Mouse (Mus musculus) gastrocnemius, adult 2 months (tissue): ENCODE data around the gene Olfr1412. TPM values are rescaled to one million over a fixed set of nuclear protein-coding genes. Genes with fewer than 3 reads are reported as not detected.

Experiments
- DNase-seq: peaks from one replicate; pipeline ENCODE4 v3.0.0; 2022
- H3K27ac ChIP-seq: fragments of 200-600 bp; 2 replicates; pipeline ENCODE4 v1.8.1; 2022; ENCODE audit warnings: mild to moderate bottlenecking
- H3K4me3 ChIP-seq: fragments of 200-600 bp; 2 replicates; pipeline ENCODE4 v1.8.1; 2022; ENCODE audit warnings: mild to moderate bottlenecking, moderate library complexity
- CTCF ChIP-seq: fragments of 200-600 bp; IDR thresholded peaks from 2 replicates; pipeline ENCODE4 v1.8.1; 2022; ENCODE audit warnings: antibody characterized with exemption, mild to moderate bottlenecking, moderate library complexity
- intact Hi-C: fragments of 180-260 bp; cut with DNase I; formaldehyde crosslinking; loops from one replicate; pipeline ENCODE4 v1.15.1; 2025
- long read RNA-seq, 2 experiments: library from polyadenylated mRNA; stranded (forward); transcript quantifications; one replicate each; pipeline ENCODE4 v2.0.0; 2021
- total RNA-seq, 2 experiments: library from RNA; stranded (reverse); gene quantifications; 2 replicates each; pipeline ENCODE4 v1.2.3; 2021

Gene Olfr1412
- total RNA-seq = not detected
- long read RNA-seq, experiment 1 = 0 reads
- long read RNA-seq, experiment 2 = 0 reads

DNA sequence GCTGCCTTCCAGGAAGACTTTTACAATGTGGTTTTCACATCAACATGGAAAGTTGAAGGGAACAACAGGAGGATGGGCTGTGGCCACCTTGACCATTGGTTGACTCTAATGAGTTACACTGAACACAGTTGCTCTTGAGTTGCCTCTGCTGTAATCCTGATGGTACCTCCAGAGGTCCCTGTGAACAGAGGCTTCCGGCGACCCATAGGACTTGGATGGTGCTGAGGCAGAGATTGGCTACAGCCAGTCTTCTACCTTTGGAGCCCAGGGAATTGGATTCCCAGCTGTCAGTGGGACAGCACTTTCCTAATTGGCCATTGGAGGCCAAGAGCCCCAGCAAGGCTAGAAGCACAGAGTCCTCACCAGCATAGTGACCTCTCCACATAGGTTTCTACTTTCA lies at the start of gene Olfr1412:
Gene Olfr1412 (plus strand): TSS at position 301 of the 400 bp plus-strand sequence.
- Histone ChIP-seq H3K27ac (no peak within 1 kb of the TSS), H3K4me3 (no peak within 1 kb of the TSS)
- no peak for DNase-seq
- intact Hi-C loops = no loop called here
- TF ChIP-seq CTCF = no peak

DNA sequence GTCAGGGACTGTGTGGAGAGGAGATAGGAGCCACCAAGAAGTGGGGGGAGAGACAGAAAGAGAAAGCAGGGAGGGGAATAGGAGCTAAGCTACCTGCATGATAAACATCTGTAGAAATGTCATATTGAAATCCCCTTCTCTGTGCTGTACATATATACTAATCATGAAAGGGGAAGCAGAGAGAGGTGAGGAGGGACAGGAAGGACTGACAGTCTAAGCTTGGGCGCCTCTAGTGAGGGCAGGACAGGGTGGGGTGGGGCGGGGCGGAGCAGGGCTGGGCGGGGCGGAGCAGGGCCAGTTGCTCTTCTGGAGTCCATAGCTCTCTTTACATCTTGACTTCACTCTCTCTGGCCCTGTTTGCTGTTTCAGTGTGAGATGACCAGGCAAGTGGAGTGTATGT lies 48.6 kb upstream of the Olfr1412 start:
- no peak for DNase-seq
- H3K27ac ChIP-seq = no peak overlapping the region
- TF ChIP-seq CTCF = no peak
- intact Hi-C loops = no loop called here
- H3K4me3 ChIP-seq = no peak overlapping the region

DNA sequence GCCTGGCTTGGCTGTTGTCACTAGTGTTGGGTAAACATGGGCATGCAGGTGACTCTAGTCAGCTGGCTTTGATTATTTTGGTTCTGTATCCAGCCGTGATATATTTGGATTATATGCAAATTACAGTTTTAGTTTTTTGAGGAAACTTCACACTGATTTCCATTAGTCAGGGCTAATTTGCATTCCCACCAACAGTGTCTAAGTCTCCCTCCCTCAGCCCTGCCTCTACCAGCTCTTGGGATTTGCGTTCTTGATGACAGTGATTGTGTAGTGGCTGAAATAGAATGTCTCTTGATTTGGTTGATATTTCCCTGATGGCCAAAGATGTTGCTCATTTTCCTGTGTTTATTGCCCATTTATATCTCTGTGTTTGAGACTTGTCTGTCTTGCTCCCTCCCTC lies 46.5 kb upstream of the Olfr1412 start:
- TF ChIP-seq CTCF = no peak
- H3K4me3 ChIP-seq = no peak overlapping the region
- no peak overlapping the region for H3K27ac ChIP-seq
- intact Hi-C loops = no loop called here
- DNase-seq = no peak

DNA sequence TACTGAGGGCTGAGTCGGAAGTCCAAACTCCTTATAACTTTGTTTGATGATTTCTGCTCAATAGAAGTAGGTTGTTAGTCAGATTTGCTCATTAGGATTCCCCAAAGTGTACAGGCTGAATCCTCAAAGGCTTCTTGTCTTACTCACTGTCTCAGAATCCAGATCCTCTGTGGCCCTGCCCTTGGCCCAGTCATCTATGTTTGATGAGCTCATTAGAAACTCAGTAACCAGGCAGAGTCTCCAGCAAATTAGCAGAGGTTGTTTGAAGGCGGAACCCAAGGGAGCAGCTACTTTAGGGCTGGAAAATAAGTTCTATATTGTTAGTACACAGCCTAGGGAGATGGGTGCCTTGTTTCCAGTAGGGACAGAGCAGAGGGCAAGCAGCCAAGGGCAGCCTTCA lies 39.6 kb upstream of the Olfr1412 start:
- H3K27ac ChIP-seq = no peak overlapping the region
- no peak for DNase-seq
- no peak for TF ChIP-seq CTCF
- H3K4me3 ChIP-seq = no peak overlapping the region
- intact Hi-C loops = no loop called here

DNA sequence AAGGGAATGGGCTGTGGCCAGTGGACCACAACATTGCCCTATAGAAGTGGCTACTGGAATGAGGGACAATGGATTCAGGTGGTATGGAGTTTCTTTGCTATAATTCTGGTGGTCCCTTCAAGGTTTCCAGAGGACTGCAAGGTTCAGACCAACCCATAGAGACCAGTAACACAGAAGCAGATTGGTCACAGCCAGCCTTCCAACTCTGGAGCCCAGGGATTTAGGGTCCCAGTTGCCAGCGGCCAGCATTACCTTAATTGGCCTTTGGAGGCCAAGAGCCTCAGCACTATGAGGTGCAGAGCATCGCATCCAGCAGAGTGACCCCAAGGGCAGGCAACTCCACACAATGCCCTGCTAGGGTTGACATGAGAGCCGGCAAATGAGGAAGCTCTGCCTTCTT lies 14.6 kb upstream of the Olfr1412 start, which contains the start of gene Olfr1413:
Gene Olfr1413 (plus strand): TSS at position 301 of the 400 bp plus-strand sequence.
- Histone ChIP-seq H3K4me3 (no peak within 1 kb of the TSS), H3K27ac (no peak within 1 kb of the TSS)
- no peak for TF ChIP-seq CTCF
- intact Hi-C loops = no loop called here
- no peak for DNase-seq

DNA sequence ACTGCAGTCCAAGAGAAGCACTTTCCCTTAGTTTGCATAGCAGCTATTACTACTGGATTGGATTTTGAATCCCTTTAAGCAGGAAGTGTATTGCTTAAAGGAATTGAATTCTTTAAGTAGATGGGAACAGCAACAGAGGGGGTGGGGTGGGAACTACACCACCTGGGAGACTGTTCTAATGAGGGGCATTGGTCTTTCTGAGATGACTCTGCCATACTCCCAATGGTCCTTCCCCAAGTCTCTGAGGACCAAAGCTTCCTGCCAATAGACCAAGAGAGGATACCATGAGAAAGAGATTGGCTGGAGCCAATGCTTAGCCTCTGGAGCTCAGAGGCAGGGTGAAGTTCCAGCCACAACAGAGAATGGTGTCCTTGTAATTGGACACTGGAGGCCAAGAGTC lies 8.5 kb downstream of the Olfr1412 start, which contains the start of gene Olfr1411:
Gene Olfr1411 (plus strand): TSS at position 301 of the 400 bp plus-strand sequence.
- intact Hi-C loops = no loop called here
- Histone ChIP-seq H3K27ac (no peak within 1 kb of the TSS), H3K4me3 (no peak within 1 kb of the TSS)
- TF ChIP-seq CTCF = no peak
- DNase-seq = no peak

DNA sequence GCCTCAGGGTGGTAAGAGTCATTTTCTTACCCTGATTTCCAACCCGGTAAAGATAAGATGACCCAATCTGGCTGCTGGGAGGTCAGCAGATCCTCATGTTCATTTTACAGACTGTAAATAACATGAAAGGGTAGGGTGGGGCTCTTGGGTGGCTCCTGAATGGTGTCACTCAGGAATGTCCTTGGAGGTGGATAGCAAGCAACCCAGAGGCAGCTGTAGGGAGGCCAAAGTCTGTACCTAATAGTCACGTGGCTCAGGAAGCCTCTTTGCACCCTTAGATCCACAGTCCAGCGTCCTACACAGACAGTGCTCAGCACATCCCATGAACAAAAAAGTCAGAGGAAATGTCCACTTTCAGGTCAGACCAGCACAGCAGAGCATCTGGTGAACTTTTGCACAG lies 10.4 kb downstream of the Olfr1412 start:
- intact Hi-C loops = no loop called here

DNA sequence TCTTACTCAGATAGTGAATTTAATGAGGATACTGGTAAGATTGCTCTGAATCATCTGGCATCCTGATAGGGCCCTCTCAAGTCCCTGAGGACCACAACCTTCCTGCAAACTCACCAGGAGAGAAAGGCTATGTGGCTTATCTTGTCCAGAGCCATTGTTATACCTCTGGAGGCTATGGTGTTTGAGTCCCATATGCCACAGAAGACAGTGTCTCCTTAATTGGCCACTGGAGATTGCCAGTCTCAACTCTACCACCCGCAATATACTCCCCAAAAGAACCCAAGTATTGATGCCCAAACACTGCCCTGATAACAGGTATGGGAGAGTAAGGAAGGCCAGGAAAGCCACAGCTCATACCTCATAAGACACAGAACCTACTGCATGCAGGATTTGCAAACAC lies 19.9 kb downstream of the Olfr1412 start, which contains the start of gene Olfr1410:
Gene Olfr1410 (plus strand): TSS at position 301 of the 400 bp plus-strand sequence.
- TF ChIP-seq CTCF = no peak
- Histone ChIP-seq H3K4me3 (no peak within 1 kb of the TSS), H3K27ac (no peak within 1 kb of the TSS)
- intact Hi-C loops = no loop called here
- no peak for DNase-seq

More for the DNA sequence above, 10.4 kb downstream of the Olfr1412 start:
- no peak for DNase-seq
- Histone ChIP-seq H3K27ac (no peak overlapping the region), H3K4me3 (no peak overlapping the region)
- TF ChIP-seq CTCF = no peak

DNA sequence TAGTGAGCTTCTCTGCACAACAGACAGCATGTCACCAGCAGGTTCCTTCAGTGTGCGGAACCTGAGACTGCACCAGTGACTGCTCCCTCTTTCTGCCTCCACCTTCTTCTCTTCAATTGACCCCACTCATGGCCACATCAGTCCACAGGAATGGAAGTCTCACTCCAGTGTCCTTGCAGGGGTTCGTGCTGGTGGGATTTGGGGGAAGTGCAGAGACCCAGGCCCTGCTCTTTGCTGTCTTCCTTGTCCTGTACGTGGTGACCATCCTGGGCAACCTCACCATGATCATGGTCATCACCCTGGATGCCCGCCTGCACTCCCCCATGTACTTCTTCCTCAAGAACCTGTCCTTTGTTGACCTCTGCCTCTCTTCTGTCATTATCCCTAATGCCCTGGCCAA lies 22.1 kb downstream of the Olfr1412 start:
- intact Hi-C loops = no loop called here
- TF ChIP-seq CTCF = no peak
- Histone ChIP-seq H3K4me3 (no peak overlapping the region), H3K27ac (no peak overlapping the region)
- DNase-seq = no peak

DNA sequence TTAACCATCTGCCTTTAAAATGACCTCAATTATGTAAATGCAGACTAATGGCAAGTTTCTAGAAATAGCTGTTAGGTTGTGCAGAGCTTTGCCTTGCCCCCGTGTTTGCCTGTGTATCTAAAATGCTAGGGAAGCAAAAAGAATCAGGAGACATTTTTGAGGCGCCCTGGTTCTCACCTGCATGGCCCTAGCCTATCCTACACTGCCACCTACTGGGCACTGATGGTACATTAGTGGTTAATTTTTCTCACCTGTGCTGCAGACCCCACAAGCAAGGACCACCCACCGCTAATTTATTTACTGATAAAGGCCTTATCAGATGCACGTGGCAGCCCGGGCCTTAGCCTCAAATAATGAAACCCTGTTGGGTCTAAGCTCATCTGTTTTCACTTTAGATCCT lies 25.4 kb downstream of the Olfr1412 start:
- TF ChIP-seq CTCF = peak; percentile 92
- Histone ChIP-seq H3K4me3 (no peak overlapping the region), H3K27ac (no peak overlapping the region)
- intact Hi-C loops = loop anchor here (1.0 to 5.0 kb wide), 2 partner anchors 90 to 1089 kb away; no protein-coding TSS in a partner anchor
- DNase-seq = peak; percentile 43

DNA sequence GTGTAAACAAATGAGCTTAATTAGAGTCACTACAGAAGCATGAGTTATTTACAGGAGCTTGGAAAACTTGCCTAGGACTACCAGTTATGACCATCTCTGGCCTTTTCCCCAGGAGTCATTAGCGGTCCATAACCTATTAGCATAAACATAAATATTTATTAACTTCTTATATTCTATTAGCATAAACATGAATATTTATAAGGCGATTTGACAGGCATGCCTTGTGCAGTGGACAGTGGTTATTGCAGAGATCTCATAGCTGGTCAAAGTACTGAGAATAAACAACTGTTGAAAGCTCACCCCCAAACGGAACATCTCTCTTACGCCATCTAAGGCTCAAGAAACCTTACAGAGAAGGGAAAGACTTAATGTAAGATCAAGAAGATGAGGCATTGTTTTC lies 27.6 kb downstream of the Olfr1412 start:
- no peak overlapping the region for H3K4me3 ChIP-seq
- DNase-seq = no peak
- intact Hi-C loops = loop anchor here (5.0 kb wide), 1 partner anchor 1091 kb away; no protein-coding TSS in a partner anchor
- TF ChIP-seq CTCF = no peak
- H3K27ac ChIP-seq = no peak overlapping the region

DNA sequence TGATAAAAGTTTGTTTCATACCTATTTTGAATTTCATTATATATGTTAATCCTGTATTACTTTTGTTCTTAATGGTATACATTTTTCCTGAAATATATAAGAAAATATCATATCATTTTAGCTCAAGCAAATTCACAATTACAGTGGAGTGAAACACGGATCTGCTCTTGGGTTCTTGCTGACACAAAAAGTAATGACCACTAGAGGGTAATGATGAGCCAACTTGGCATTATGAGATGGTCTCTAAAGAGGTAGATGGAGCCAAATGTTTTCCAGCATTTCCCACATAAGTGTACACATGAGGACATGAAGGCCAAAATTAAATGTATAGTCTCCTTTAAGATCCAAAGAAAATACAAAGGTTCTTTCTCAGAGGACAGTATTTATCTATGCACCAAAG lies 28.9 kb downstream of the Olfr1412 start:
- Histone ChIP-seq H3K4me3 (no peak overlapping the region), H3K27ac (no peak overlapping the region)
- TF ChIP-seq CTCF = peak; percentile 63
- no peak for DNase-seq
- intact Hi-C loops = loop anchor here (5.0 kb wide), 1 partner anchor 1092 kb away; no protein-coding TSS in a partner anchor

DNA sequence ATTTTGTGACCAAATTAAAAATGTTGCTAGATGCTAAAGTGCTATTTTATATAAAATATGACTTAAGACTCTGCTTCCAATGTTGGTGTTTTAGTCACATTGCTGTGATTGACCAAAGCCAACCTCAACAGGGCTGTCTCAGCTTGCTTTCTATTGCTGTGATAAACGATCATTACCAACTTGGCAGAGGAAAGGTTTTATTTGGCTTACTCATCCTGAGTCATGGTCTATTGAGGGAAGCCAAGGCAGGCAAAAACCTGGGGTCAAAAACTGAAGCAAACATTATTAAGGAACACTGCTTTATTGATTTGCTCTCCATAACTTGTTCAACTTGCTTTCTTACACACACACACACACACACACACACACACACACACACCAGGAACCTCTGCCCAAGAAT lies 30.5 kb downstream of the Olfr1412 start:
- intact Hi-C loops = no loop called here
- no peak for DNase-seq
- no peak overlapping the region for H3K27ac ChIP-seq
- TF ChIP-seq CTCF = no peak
- no peak overlapping the region for H3K4me3 ChIP-seq

DNA sequence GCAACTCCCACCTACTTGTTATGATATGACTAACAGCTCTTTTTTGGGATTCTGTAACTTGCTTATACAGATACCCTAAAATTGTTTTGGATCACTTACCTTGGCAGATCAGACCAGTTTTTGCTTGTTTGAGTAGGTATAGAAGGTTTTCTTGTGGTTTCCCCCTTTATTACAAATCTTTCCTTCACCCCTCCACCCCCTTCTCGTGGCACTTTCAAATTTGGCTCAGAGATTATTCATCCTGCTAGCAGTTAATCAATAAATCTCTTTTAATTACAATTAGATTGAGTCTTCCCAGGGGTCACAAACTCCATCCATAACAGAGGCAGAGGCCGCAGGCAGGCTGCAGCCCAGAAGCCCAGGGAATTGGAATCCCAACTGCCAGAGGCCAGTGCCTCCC lies 31.9 kb downstream of the Olfr1412 start, which contains the start of gene Olfr12:
Gene Olfr12 (plus strand): TSS at position 301 of the 400 bp plus-strand sequence.
- intact Hi-C loops = no loop called here
- TF ChIP-seq CTCF = no peak
- no peak within 1 kb of the TSS for H3K27ac ChIP-seq
- DNase-seq = no peak
- H3K4me3 ChIP-seq = no peak within 1 kb of the TSS
